Mouse (Mus musculus) embryonic fibroblast, embryonic 13.5 days (primary cell): ENCODE measurements around the gene Clic6.

Source experiments
- CTCF ChIP-seq: IDR thresholded peaks from 2 replicates; pipeline ENCODE4 v1.5.1; 2011; ENCODE audit warnings: mild to moderate bottlenecking, control low read depth, low read length, moderate library complexity, borderline replicate concordance; ENCODE audit not compliant: insufficient read depth
- POLR2A ChIP-seq: IDR thresholded peaks from 2 replicates; pipeline ENCODE4 v1.6.1; 2011; ENCODE audit warnings: low read depth, mild to moderate bottlenecking, control low read depth, low read length, moderate library complexity

GRCm38 (mm10) chr16:92478561-92479150 lies 6.9 kb upstream of the Clic6 start:
- no peak for TF ChIP-seq POLR2A
- peak; percentile 39; the same call in 1 of the 2 replicates for TF ChIP-seq CTCF
